Mouse (Mus musculus) MEL (cell line): Measurements from ENCODE around the gene Ergic1. TPM values are rescaled to one million over a fixed set of nuclear protein-coding genes. Genes with fewer than 3 reads are reported as not detected.

Experiments
- DNase-seq: peaks from one replicate; pipeline ENCODE4 v3.0.0; 2011; ENCODE audit warnings: low read depth, low spot score
- H3K27ac ChIP-seq: 2 replicates; pipeline ENCODE4 v1.5.1; 2012; ENCODE audit warnings: low read depth, mild to moderate bottlenecking, control low read depth, low read length, moderate library complexity; ENCODE audit not compliant: control insufficient read depth
- H3K27me3 ChIP-seq, 2 experiments: fragments of 150-350 bp in 1 of 2; sonication (generic) in 1 of 2; 2 replicates each; pipeline ENCODE4 v1.6.1; 2012; ENCODE audit warnings: low read length in 2 of 2, mild to moderate bottlenecking in 2 of 2, improper control_type of control experiment in 1 of 2, moderate library complexity in 1 of 2; ENCODE audit not compliant: insufficient read depth in 2 of 2, control insufficient read depth in 1 of 2
- H3K36me3 ChIP-seq, 2 experiments: 2 replicates each; pipeline ENCODE4 v1.6.1; 2012 to 2014; ENCODE audit warnings: low read length in 2 of 2, improper control_type of control experiment in 1 of 2, inconsistent platforms in 1 of 2, mild to moderate bottlenecking in 1 of 2; ENCODE audit not compliant: insufficient read depth in 2 of 2, control insufficient read depth in 1 of 2
- H3K4me1 ChIP-seq, 2 experiments: fragments of 150-350 bp in 1 of 2; sonication (generic) in 1 of 2; 2 replicates each; pipeline ENCODE4 v1.6.1; 2012; ENCODE audit warnings: low read length in 2 of 2, improper control_type of control experiment in 1 of 2, mild to moderate bottlenecking in 1 of 2; ENCODE audit not compliant: insufficient read depth in 2 of 2, control insufficient read depth in 1 of 2
- H3K4me3 ChIP-seq, 2 experiments: fragments of 150-350 bp in 1 of 2; sonication (generic) in 1 of 2; 2 replicates each; pipeline ENCODE4 v1.5.1; 2012; ENCODE audit warnings: low read depth in 2 of 2, low read length in 2 of 2, mild to moderate bottlenecking in 2 of 2, moderate library complexity in 2 of 2, control low read depth in 1 of 2, improper control_type of control experiment in 1 of 2; ENCODE audit not compliant: control insufficient read depth in 1 of 2, insufficient read depth in 1 of 2
- H3K79me2 ChIP-seq: 2 replicates; pipeline ENCODE4 v1.6.1; 2012; ENCODE audit warnings: mild to moderate bottlenecking, low read length, moderate library complexity; ENCODE audit not compliant: control insufficient read depth, poor library complexity, insufficient read depth
- H3K9ac ChIP-seq: 2 replicates; pipeline ENCODE4 v1.6.1; 2012; ENCODE audit warnings: low read depth, mild to moderate bottlenecking, control low read depth, low read length, moderate library complexity; ENCODE audit not compliant: control insufficient read depth, poor library complexity, severe bottlenecking
- H3K9me3 ChIP-seq: fragments of 150-350 bp; sonication (generic); replicated peaks from 2 replicates; pipeline ENCODE4 v1.6.1; 2012; ENCODE audit warnings: mild to moderate bottlenecking, low read length, improper control_type of control experiment, moderate library complexity; ENCODE audit not compliant: insufficient read depth
- BHLHE40 ChIP-seq: IDR thresholded peaks from 2 replicates; pipeline ENCODE4 v1.6.1; 2012; ENCODE audit warnings: low read depth, mild to moderate bottlenecking, inconsistent platforms, low read length, improper control_type of control experiment, borderline replicate concordance
- CHD1 ChIP-seq: IDR thresholded peaks from 2 replicates; pipeline ENCODE4 v1.6.1; 2012; ENCODE audit warnings: low read depth, mild to moderate bottlenecking, inconsistent platforms, low read length, improper control_type of control experiment
- CTCF ChIP-seq, 3 experiments: IDR thresholded peaks in 2 of 3; conservative IDR thresholded peaks in 1 of 3; 2 replicates each; pipeline ENCODE4 v1.5.1; 2011 to 2012; ENCODE audit warnings: low read length in 3 of 3, low read depth in 2 of 3, mild to moderate bottlenecking in 2 of 3, improper control_type of control experiment in 1 of 3, inconsistent platforms in 1 of 3, mixed read lengths in 1 of 3, moderate library complexity in 1 of 3; ENCODE audit not compliant: control insufficient read depth in 1 of 3, insufficient read depth in 1 of 3, poor library complexity in 1 of 3, severe bottlenecking in 1 of 3
- ELF1 ChIP-seq: IDR thresholded peaks from 2 replicates; pipeline ENCODE4 v1.6.1; 2014; ENCODE audit warnings: low read depth, mild to moderate bottlenecking, inconsistent platforms, low read length, improper control_type of control experiment, moderate library complexity
- ETS1 ChIP-seq: IDR thresholded peaks from 2 replicates; pipeline ENCODE4 v1.6.1; 2012; ENCODE audit warnings: low read depth, mild to moderate bottlenecking, inconsistent platforms, low read length, improper control_type of control experiment, moderate library complexity
- GATA1 ChIP-seq: IDR thresholded peaks from 2 replicates; pipeline ENCODE4 v1.6.1; 2011; ENCODE audit warnings: low read depth, low read length, improper control_type of control experiment
- JUND ChIP-seq: IDR thresholded peaks from 2 replicates; pipeline ENCODE4 v1.6.1; 2011; ENCODE audit warnings: low read depth, mild to moderate bottlenecking, improper control_type of control experiment, low read length
- MAFK ChIP-seq: IDR thresholded peaks from 2 replicates; pipeline ENCODE4 v1.6.1; 2011; ENCODE audit warnings: low read depth, mild to moderate bottlenecking, low read length, improper control_type of control experiment, borderline replicate concordance
- MAZ ChIP-seq: IDR thresholded peaks from 2 replicates; pipeline ENCODE4 v1.6.1; 2012; ENCODE audit warnings: low read depth, mild to moderate bottlenecking, inconsistent platforms, low read length, improper control_type of control experiment
- MXI1 ChIP-seq: IDR thresholded peaks from 2 replicates; pipeline ENCODE4 v1.6.1; 2011; ENCODE audit warnings: mild to moderate bottlenecking, low read depth, low read length, improper control_type of control experiment
- MYB ChIP-seq: IDR thresholded peaks from 2 replicates; pipeline ENCODE4 v1.6.1; 2011; ENCODE audit warnings: mild to moderate bottlenecking, low read depth, low read length, improper control_type of control experiment
- MYC ChIP-seq: IDR thresholded peaks from 2 replicates; pipeline ENCODE4 v1.6.1; 2011; ENCODE audit warnings: low read depth, mild to moderate bottlenecking, low read length, improper control_type of control experiment, moderate library complexity
- POLR2A ChIP-seq, 2 experiments: IDR thresholded peaks; 2 replicates each; pipeline ENCODE4 v1.6.1; 2011 to 2012; ENCODE audit warnings: low read length in 2 of 2, mild to moderate bottlenecking in 2 of 2, control low read depth in 1 of 2, improper control_type of control experiment in 1 of 2, low read depth in 1 of 2, moderate library complexity in 1 of 2; ENCODE audit not compliant: control insufficient read depth in 1 of 2, insufficient read depth in 1 of 2, poor library complexity in 1 of 2
- POLR2AphosphoS2 ChIP-seq: IDR thresholded peaks from 2 replicates; pipeline ENCODE4 v1.6.1; 2011; ENCODE audit warnings: low read length, improper control_type of control experiment
- POLR2AphosphoS5 ChIP-seq: IDR thresholded peaks from 2 replicates; pipeline ENCODE4 v1.6.1; 2012; ENCODE audit warnings: low read depth, borderline replicate concordance, mild to moderate bottlenecking, inconsistent platforms, low read length, moderate library complexity, mixed read lengths
- RAD21 ChIP-seq: IDR thresholded peaks from 2 replicates; pipeline ENCODE4 v1.6.1; 2011; ENCODE audit warnings: mild to moderate bottlenecking, low read depth, low read length, improper control_type of control experiment
- SIN3A ChIP-seq: IDR thresholded peaks from 2 replicates; pipeline ENCODE4 v1.6.1; 2012; ENCODE audit warnings: low read length, improper control_type of control experiment, inconsistent platforms
- TAL1 ChIP-seq: IDR thresholded peaks from 2 replicates; pipeline ENCODE4 v1.6.1; 2012; ENCODE audit warnings: mild to moderate bottlenecking, inconsistent platforms, low read length, moderate library complexity, mixed read lengths
- TBP ChIP-seq: IDR thresholded peaks from 2 replicates; pipeline ENCODE4 v1.8.0; 2011; ENCODE audit warnings: low read depth, low read length, improper control_type of control experiment
- TCF12 ChIP-seq: IDR thresholded peaks from 2 replicates; pipeline ENCODE4 v1.6.1; 2014; ENCODE audit warnings: low read depth, mild to moderate bottlenecking, inconsistent platforms, low read length, improper control_type of control experiment, moderate library complexity
- UBTF ChIP-seq: IDR thresholded peaks from 2 replicates; pipeline ENCODE4 v1.6.1; 2012; ENCODE audit warnings: low read depth, mild to moderate bottlenecking, inconsistent platforms, low read length, improper control_type of control experiment, moderate library complexity, borderline replicate concordance; ENCODE audit not compliant: insufficient read depth
- USF1 ChIP-seq: IDR thresholded peaks from 2 replicates; pipeline ENCODE4 v1.6.1; 2014; ENCODE audit warnings: low read depth, mild to moderate bottlenecking, inconsistent platforms, low read length, improper control_type of control experiment, moderate library complexity
- ZKSCAN1 ChIP-seq: IDR thresholded peaks from 2 replicates; pipeline ENCODE4 v1.6.1; 2012; ENCODE audit warnings: low read depth, mild to moderate bottlenecking, inconsistent platforms, low read length, improper control_type of control experiment, moderate library complexity
- polyA plus RNA-seq, 2 experiments: library from polyadenylated mRNA; stranded (reverse) in 1 of 2; unstranded in 1 of 2; fragments of >175 nt in 1 of 2; fragments of >200 nt in 1 of 2; gene quantifications; 2 replicates each; pipeline versions ENCODE4 v1.2.1 to v1.2.4; 2012; ENCODE audit warnings: low replicate concordance in 2 of 2, low read depth in 1 of 2; ENCODE audit not compliant: insufficient read length in 2 of 2, insufficient read depth in 1 of 2, missing spikeins in 1 of 2
- total RNA-seq: library from RNA; depleted of rRNA; stranded (reverse); fragments of 300-350 nt; gene quantifications from 2 replicates; pipeline ENCODE4 v1.2.3, GENCODE M21; 2012

Ergic1 gene
- total and polyA plus RNA-seq, 3 experiments, result 78.5 to 730 (median 95.6) TPM

DNA sequence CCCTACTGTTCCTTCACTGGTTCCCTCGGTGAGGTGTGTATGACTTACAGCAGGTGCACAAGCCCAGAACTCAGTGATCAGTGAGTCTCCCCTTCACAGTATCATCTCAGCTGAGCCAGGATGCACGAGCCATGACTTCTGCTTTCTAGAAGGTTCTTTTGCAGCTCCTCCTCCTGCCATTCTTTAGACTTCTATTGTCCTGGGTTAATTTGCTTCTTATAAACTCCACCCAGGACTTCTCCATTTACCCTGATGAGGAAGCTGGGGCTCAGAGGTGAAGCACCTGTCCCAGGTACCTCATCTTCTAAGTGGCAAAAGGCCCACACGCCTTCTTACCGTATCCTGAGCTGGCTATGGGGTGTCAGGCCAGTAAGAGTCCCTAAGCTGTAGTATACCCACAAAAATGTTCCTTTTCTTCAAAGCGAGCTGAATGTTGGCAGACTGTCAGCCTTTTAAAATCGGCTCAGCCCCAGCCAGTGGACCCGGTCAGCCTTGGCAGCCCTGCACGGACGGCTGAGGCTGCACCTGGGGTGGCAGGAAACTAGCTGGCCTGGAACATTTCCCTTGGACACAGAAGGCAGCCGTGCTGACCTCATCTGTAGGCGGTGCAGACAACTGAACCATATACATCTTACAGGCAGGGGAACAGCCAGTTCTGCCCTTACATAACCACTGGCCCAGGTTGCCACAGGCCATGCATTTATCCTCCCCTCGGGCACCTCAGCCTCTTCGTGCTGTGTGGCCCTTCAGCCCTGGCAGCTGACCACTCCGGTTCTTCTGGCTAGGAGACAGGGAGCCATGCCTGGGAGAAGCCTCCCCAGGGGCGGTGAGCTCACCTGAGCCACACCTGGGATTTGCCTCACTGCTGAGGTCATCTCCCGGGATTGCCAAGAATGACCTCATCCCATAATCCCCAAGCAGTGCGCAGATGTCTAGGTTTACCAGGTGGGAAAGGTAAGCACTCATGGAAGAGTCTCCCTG lies 59.8 kb downstream of the Ergic1 start:
- no peak overlapping the region for H3K9ac ChIP-seq
- H3K9me3 ChIP-seq, result no peaks in the 10 kb centered on the region
- peaks cover 0 to 9% of the 10 kb centered on the region in 2 experiments; a peak in 2 of 4 replicates for H3K36me3 ChIP-seq
- TF ChIP-seq RAD21 (no peak), ZKSCAN1 (no peak), MYC (no peak), MYB (no peak), POLR2AphosphoS5 (no peak), CTCF (IDR thresholded peaks at IDR 0.05 in 2 of 3, conservative IDR thresholded peaks at IDR 0.05 in 1 of 3; ENCODE audit: control insufficient read depth in 1 of 3, insufficient read depth in 1 of 3, low read depth in 2 of 3, low read length in 3 of 3, poor library complexity in 1 of 3, severe bottlenecking in 1 of 3) (no peak), POLR2A (IDR thresholded peaks at IDR 0.05; ENCODE audit: control insufficient read depth in 1 of 2, insufficient read depth in 1 of 2, low read depth in 1 of 2, low read length in 2 of 2, poor library complexity in 1 of 2) (no peak), ETS1 (no peak), USF1 (no peak), TBP (no peak), MAZ (no peak), TAL1 (no peak), POLR2AphosphoS2 (no peak), UBTF (no peak), MAFK (no peak), SIN3A (no peak)
- DNase-seq, result no peak
- no peaks in the 10 kb centered on the region for H3K4me1 ChIP-seq
- H3K79me2 ChIP-seq, result no peaks in the 10 kb centered on the region
- no peaks in the 10 kb centered on the region for H3K27me3 ChIP-seq
- H3K27ac ChIP-seq, result no peak overlapping the region
- H3K4me3 ChIP-seq, result no peak overlapping the region

DNA sequence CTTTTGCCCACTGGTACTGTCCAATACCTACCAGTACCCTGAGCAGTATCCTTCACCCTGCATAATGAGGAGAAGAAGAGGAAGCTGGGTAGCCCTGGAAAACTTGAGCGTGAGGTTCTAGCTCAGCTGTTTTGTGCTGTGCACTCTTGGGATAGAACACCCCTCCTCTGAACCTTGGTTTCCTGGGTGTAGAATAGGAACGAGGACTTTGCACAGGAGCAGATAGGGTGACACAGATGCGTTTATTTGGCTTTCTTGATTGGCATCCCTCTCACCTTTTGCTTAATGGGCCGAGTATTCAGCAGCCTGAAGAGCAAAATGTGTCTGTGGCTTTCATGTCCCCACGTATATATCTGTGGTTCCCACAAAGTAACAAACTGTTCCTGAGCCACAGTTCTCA lies 60.6 kb downstream of the Ergic1 start:
- Histone ChIP-seq H3K79me2 (no peaks in the 10 kb centered on the region), H3K9ac (no peak overlapping the region), H3K27ac (no peak overlapping the region), H3K36me3 (peaks cover 0 to 7% of the 10 kb centered on the region in 2 experiments; a peak in 1 of 4 replicates), H3K4me1 (no peaks in the 10 kb centered on the region), H3K27me3 (no peaks in the 10 kb centered on the region), H3K4me3 (no peak overlapping the region), H3K9me3 (no peaks in the 10 kb centered on the region)
- no peak for DNase-seq
- no peak for TF ChIP-seq MYB
- TF ChIP-seq POLR2AphosphoS5, result no peak
- no peak for TF ChIP-seq CHD1
- no peak for TF ChIP-seq TCF12
- TF ChIP-seq JUND, result no peak
- no peak for TF ChIP-seq TBP
- no peak for TF ChIP-seq ZKSCAN1
- TF ChIP-seq MXI1, result no peak
- no peak for TF ChIP-seq SIN3A
- TF ChIP-seq ETS1, result no peak
- no peak for TF ChIP-seq BHLHE40
- no peak for TF ChIP-seq ELF1
- no peak for TF ChIP-seq GATA1
